Mouse (Mus musculus) adipocyte (in vitro differentiated cells): ENCODE data around the gene Trim43c.
"Not testable (repeated sequence)": the region's sequence is repeated elsewhere in the genome, so short reads cannot be mapped to it uniquely, and the experiment has no call there.

Experiments
- DNase-seq: peaks from one replicate; pipeline ENCODE4 v3.0.0-alpha.2; 2016; ENCODE audit warnings: low spot score

The Trim43c gene

GRCm38 (mm10) chr9:88838864-88839263 lies at the start of gene Trim43c:
Gene Trim43c (plus strand): TSS chr9:88839164.
- not testable (repeated sequence) for DNase-seq

GRCm38 (mm10) chr9:88853072-88853471 lies 14.1 kb downstream of the Trim43c start:
- not testable (repeated sequence) for DNase-seq

GRCm38 (mm10) chr9:88858566-88859492 lies 19.9 kb downstream of the Trim43c start:
- DNase-seq, result peak; percentile 91
